In the genomic region with DNA sequence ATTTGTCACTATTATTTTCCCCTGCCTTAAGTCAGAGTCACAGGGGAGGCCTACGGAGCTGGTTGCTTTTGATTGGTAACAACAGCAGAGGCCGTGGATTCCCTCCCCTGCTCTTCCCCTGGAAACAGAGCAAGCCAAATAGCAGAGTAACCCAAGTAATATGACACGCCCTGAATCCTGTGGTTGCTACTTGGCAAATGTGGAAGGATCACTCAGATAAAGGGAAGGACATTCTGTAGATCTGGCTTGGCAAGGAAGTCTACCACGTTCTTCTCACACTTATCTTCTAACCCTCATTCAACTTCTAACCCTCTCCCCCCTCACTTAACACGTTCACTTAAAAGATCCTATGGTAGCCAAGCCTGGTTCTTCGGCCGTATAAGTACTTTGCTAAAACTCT, we compare ENCODE assay signal across 11 mouse cellular contexts. TPM values are rescaled to one million over a fixed set of nuclear protein-coding genes. Genes with fewer than 3 reads are reported as not detected.
A peak's percentile ranks its signal among the peaks of the same experiment; 100 is the strongest.
DNase-seq lines count a peak whose midpoint lies in the region; ATAC-seq lines count a peak whose summit lies in the region.
"Had no signal": no experiment of that assay in that cellular context is flagged by ENCODE, and none has a peak within 500 bp of the region (broad histone marks: within the 10 kb centered on the region; RNA-seq: fewer than 3 reads in every experiment).

No protein-coding gene starts in this region.

- 64% methylated on average over 7 of the region's 7 CpGs for WGBS in kidney, embryonic 15.5 days
- WGBS in liver, embryonic 16.5 days (ENCODE audit: insufficient replicate concordance) = 28% methylated on average over 7 of the region's 7 CpGs

- peak; percentile 29 for DNase-seq in kidney, adult 9 months
- DNase-seq in MN1 (ENCODE audit: low spot score) = peak; percentile 28
- DNase-seq in left cerebral cortex, postnatal 4 days = no peak
- DNase-seq in cerebellum, adult 9-11 months = no peak
- DNase-seq: adrenal gland, postnatal 14 days; cerebellum, adult 2 months had no signal

- no peak for ATAC-seq in kidney, embryonic 15.5 days (replicated peaks; ENCODE audit: low FRiP score)
- ATAC-seq in granulocyte monocyte progenitor cell, adult 5-6 weeks (replicated peaks; ENCODE audit: poor library complexity, severe bottlenecking) = peak; percentile 35
- ATAC-seq in liver, embryonic 16.5 days (ENCODE audit: low read depth) = peak; percentile 66
- ATAC-seq in CD4-positive, CD25-positive, alpha-beta regulatory T cell, adult 4 months = no peak

- intact Hi-C loops in left cerebral cortex, postnatal 4 days (cut with DNase I) = no loop called here

- no peak overlapping the region for H3K4me2 ChIP-seq in kidney, embryonic 15.5 days
- H3K4me2 ChIP-seq in liver, embryonic 16.5 days (ENCODE audit: low read depth, low read length) = no peak overlapping the region
- H3K4me2 ChIP-seq: stomach, embryonic 15.5 days had no signal

- no peak overlapping the region for H3K27ac ChIP-seq in kidney, embryonic 15.5 days
- peak overlapping the region; percentile 29; the same call in 1 of the 2 replicates for H3K27ac ChIP-seq in liver, embryonic 16.5 days (ENCODE audit: low read length)
- H3K27ac ChIP-seq: stomach, embryonic 15.5 days had no signal

- H3K27me3 ChIP-seq in kidney, embryonic 15.5 days = no peaks in the 10 kb centered on the region
- no peaks in the 10 kb centered on the region for H3K27me3 ChIP-seq in liver, embryonic 16.5 days (ENCODE audit: control insufficient read depth, insufficient read depth, low read depth, low read length)
- H3K27me3 ChIP-seq: stomach, embryonic 15.5 days had no signal

- H3K4me1 ChIP-seq in kidney, embryonic 15.5 days = 0 out of 2 replicates have a peak, but pooled peaks cover 3% of the 10 kb centered on the region
- peaks cover 13% of the 10 kb centered on the region for H3K4me1 ChIP-seq in liver, embryonic 16.5 days (ENCODE audit: control insufficient read depth, low read depth, low read length)
- H3K4me1 ChIP-seq: stomach, embryonic 15.5 days had no signal

- no peak overlapping the region for H3K4me3 ChIP-seq in kidney, embryonic 15.5 days (replicated peaks)
- no peak overlapping the region for H3K4me3 ChIP-seq in liver, embryonic 16.5 days (ENCODE audit: low read depth, low read length)
- H3K4me3 ChIP-seq: stomach, embryonic 15.5 days had no signal

- H3K9ac ChIP-seq in kidney, embryonic 15.5 days = no peak overlapping the region
- no peak overlapping the region for H3K9ac ChIP-seq in liver, embryonic 16.5 days (ENCODE audit: low read depth, low read length)
- H3K9ac ChIP-seq: stomach, embryonic 15.5 days had no signal

- peaks cover 8% of the 10 kb centered on the region for H3K36me3 ChIP-seq in kidney, embryonic 15.5 days
- H3K36me3 ChIP-seq in liver, embryonic 16.5 days (ENCODE audit: control insufficient read depth, insufficient read depth) = no peaks in the 10 kb centered on the region
- H3K36me3 ChIP-seq: stomach, embryonic 15.5 days had no signal

- H3K9me3 ChIP-seq in kidney, embryonic 15.5 days (replicated peaks) = no peaks in the 10 kb centered on the region
- H3K9me3 ChIP-seq in liver, embryonic 16.5 days (replicated peaks; ENCODE audit: control insufficient read depth, low read length) = no peaks in the 10 kb centered on the region
- H3K9me3 ChIP-seq: stomach, embryonic 15.5 days had no signal

RNA-seq across cellular contexts. Expression of gene Pde6d, which starts 24.6 kb away (rescaled TPM):
- polyA plus RNA-seq in kidney, embryonic 15.5 days (2015; fragmentation: Nextera tagmentation; extraction: Ambion mirVana) = 61.5 and 64.7 TPM in 2 replicates
- 57.7 and 68.0 TPM in 2 replicates for total RNA-seq in granulocyte monocyte progenitor cell, adult 5-6 weeks (2014; fragmentation: Nextera tagmentation)
- total RNA-seq in granulocyte monocyte progenitor cell, adult 5-6 weeks (2017) = 32.0 and 33.0 TPM in 2 replicates
- 20.2 and 21.7 TPM in 2 replicates for polyA plus RNA-seq in liver, embryonic 16.5 days (2015; fragmentation: Nextera tagmentation; extraction: Ambion mirVana)
- total RNA-seq in left cerebral cortex, postnatal 4 days (2021) = 10 to 100 TPM; 74.4 to 74.5 TPM
- 10 to 100 TPM; 12.6 to 16.4 TPM for polyA plus RNA-seq in CD4-positive, CD25-positive, alpha-beta regulatory T cell, adult 4 months (2017; shearing (Covaris generic))

RNA-seq across cellular contexts. Expression of gene Cops7b, which starts 24.8 kb away (rescaled TPM):
- 42.9 and 43.6 TPM in 2 replicates for polyA plus RNA-seq in kidney, embryonic 15.5 days (2015; fragmentation: Nextera tagmentation; extraction: Ambion mirVana)
- 22.1 and 29.3 TPM in 2 replicates for total RNA-seq in granulocyte monocyte progenitor cell, adult 5-6 weeks (2014; fragmentation: Nextera tagmentation)
- 19.9 and 24.2 TPM in 2 replicates for total RNA-seq in granulocyte monocyte progenitor cell, adult 5-6 weeks (2017)
- 11.6 and 11.8 TPM in 2 replicates for polyA plus RNA-seq in liver, embryonic 16.5 days (2015; fragmentation: Nextera tagmentation; extraction: Ambion mirVana)
- total RNA-seq in left cerebral cortex, postnatal 4 days (2021) = 10 to 100 TPM; 34.2 to 36.5 TPM
- 10 to 100 TPM; 16.9 to 20.0 TPM for polyA plus RNA-seq in CD4-positive, CD25-positive, alpha-beta regulatory T cell, adult 4 months (2017; shearing (Covaris generic))

RNA-seq across cellular contexts. Expression of gene Ptma, which starts 31.3 kb away (rescaled TPM):
- 2,949 and 3,271 TPM in 2 replicates for polyA plus RNA-seq in kidney, embryonic 15.5 days (2015; fragmentation: Nextera tagmentation; extraction: Ambion mirVana)
- total RNA-seq in granulocyte monocyte progenitor cell, adult 5-6 weeks (2014; fragmentation: Nextera tagmentation) = 3,814 and 3,953 TPM in 2 replicates
- 7,771 and 8,789 TPM in 2 replicates for total RNA-seq in granulocyte monocyte progenitor cell, adult 5-6 weeks (2017)
- 500 and 746 TPM in 2 replicates for polyA plus RNA-seq in liver, embryonic 16.5 days (2015; fragmentation: Nextera tagmentation; extraction: Ambion mirVana)
- total RNA-seq in left cerebral cortex, postnatal 4 days (2021) = 1,000 to 10,000 TPM; 1,018 to 1,064 TPM
- 1,000 to 10,000 TPM; 2,790 to 2,877 TPM for polyA plus RNA-seq in CD4-positive, CD25-positive, alpha-beta regulatory T cell, adult 4 months (2017; shearing (Covaris generic))

Comparison
In these comparisons a context has a peak if more than half of its experiments do, and no peak if none do; other contexts are left out.
1. DNase-seq: peak in kidney, adult 9 months (single experiment) and MN1 (single experiment); none in left cerebral cortex, postnatal 4 days (single experiment) and cerebellum, adult 9-11 months (single experiment).
2. ATAC-seq: peak in granulocyte monocyte progenitor cell, adult 5-6 weeks (single experiment) and liver, embryonic 16.5 days (single experiment); none in kidney, embryonic 15.5 days (single experiment) and CD4-positive, CD25-positive, alpha-beta regulatory T cell, adult 4 months (single experiment).